Mouse (Mus musculus) ES-E14 (cell line): Measurements from ENCODE around the gene Prkch.

Experiments used
- CHD2 ChIP-seq: IDR thresholded peaks from 2 replicates; pipeline ENCODE4 v1.6.1; 2014; ENCODE audit warnings: mild to moderate bottlenecking, low read depth, low read length, inconsistent platforms
- HCFC1 ChIP-seq: IDR thresholded peaks from 2 replicates; pipeline ENCODE4 v1.6.1; 2012; ENCODE audit warnings: low read length, inconsistent platforms, borderline replicate concordance; ENCODE audit not compliant: insufficient read depth
- ZNF384 ChIP-seq: IDR thresholded peaks from 2 replicates; pipeline ENCODE4 v1.6.1; 2012; ENCODE audit warnings: low read depth, low read length, inconsistent platforms

DNA sequence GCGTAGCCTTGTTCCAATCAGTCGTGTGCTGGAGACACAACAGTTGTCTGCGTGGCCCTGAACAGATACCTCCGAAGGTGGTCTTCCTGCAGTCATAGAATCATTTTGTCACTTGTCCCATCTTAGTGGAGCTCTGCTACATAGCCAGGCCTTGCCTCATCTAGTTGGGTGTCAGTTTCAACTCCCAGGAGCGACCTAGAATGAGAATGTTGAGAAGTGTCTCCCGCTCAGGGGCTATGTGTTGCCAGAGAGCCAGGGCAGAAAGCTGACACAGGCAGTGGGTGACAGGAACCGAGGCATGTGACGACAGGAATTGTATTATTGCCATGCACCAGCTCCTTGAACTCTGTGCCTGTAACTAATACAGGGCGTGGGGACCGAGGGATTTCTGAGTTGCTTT lies 133.4 kb downstream of the Prkch start:
- TF ChIP-seq ZNF384, result no peak
- no peak for TF ChIP-seq CHD2
- TF ChIP-seq HCFC1, result no peak
